Mouse (Mus musculus) heart, embryonic 11.5 days (tissue): ENCODE results near the gene Kdm5b. TPM values are rescaled to one million over a fixed set of nuclear protein-coding genes. Genes with fewer than 3 reads are reported as not detected.

Source experiments
- ATAC-seq: fragments of 200-750 bp; cut with Nextera tagmentation; replicated peaks from 2 replicates; pipeline ENCODE4 v1.8.0; 2017; ENCODE audit warnings: moderate library complexity; ENCODE audit not compliant: insufficient number of reproducible peaks, low FRiP score, low TSS enrichment
- H3K27ac ChIP-seq: fragments of 300-500 bp; sonication (generic); 2 replicates; pipeline ENCODE4 v1.5.1; 2014; ENCODE audit warnings: mild to moderate bottlenecking, low read depth, low read length
- H3K27me3 ChIP-seq: fragments of 300-500 bp; sonication (generic); 2 replicates; pipeline ENCODE4 v1.6.1; 2014; ENCODE audit warnings: mild to moderate bottlenecking, low read length, mixed read lengths; ENCODE audit not compliant: control insufficient read depth, insufficient read depth
- H3K36me3 ChIP-seq: fragments of 300-500 bp; sonication (generic); 2 replicates; pipeline ENCODE4 v1.6.1; 2014; ENCODE audit warnings: mild to moderate bottlenecking, low read length, moderate library complexity, mixed read lengths; ENCODE audit not compliant: control insufficient read depth, insufficient read depth
- H3K4me1 ChIP-seq: fragments of 300-500 bp; sonication (generic); 2 replicates; pipeline ENCODE4 v1.6.1; 2014; ENCODE audit warnings: low read length; ENCODE audit not compliant: control insufficient read depth, insufficient read depth
- H3K4me2 ChIP-seq: fragments of 300-500 bp; sonication (generic); 2 replicates; pipeline ENCODE4 v1.6.1; 2014; ENCODE audit warnings: mild to moderate bottlenecking, moderate library complexity
- H3K4me3 ChIP-seq: fragments of 300-500 bp; sonication (generic); 2 replicates; pipeline ENCODE4 v1.5.1; 2014; ENCODE audit warnings: low read depth, low read length
- H3K9ac ChIP-seq: fragments of 300-500 bp; sonication (generic); 2 replicates; pipeline ENCODE4 v1.6.1; 2014; ENCODE audit warnings: mild to moderate bottlenecking, low read depth, low read length, moderate library complexity
- H3K9me3 ChIP-seq: fragments of 300-500 bp; sonication (generic); replicated peaks from 2 replicates; pipeline ENCODE4 v1.6.1; 2016; ENCODE audit warnings: low read length; ENCODE audit not compliant: control insufficient read depth
- whole genome bisulfite sequencing: fragments of 180-500 bp; shearing (Covaris S2); extraction: QIAGEN DNeasy Blood & Tissue Kit; methylation state at CpG from one replicate; pipeline ENCODE4 v1.1.7; 2014; ENCODE audit not compliant: insufficient replicate concordance; 5-methylcytosine and 5-hydroxymethylcytosine counted together
- polyA plus RNA-seq: library from polyadenylated mRNA; unstranded; fragments of >200 nt; fragmentation: Nextera tagmentation; extraction: Ambion mirVana; gene quantifications from 2 replicates; pipeline ENCODE4 v1.2.1, GENCODE M21; 2014

Gene Kdm5b
- polyA plus RNA-seq, 1 experiment from 2014 or later, result 34.9 TPM

GRCm38 (mm10) chr1:134563726-134564125 is 3.8 kb downstream of the Kdm5b start:
- Histone ChIP-seq H3K27ac (no peak overlapping the region), H3K4me2 (no peak overlapping the region), H3K9me3 (no peaks in the 10 kb centered on the region), H3K9ac (no peak overlapping the region), H3K27me3 (no peaks in the 10 kb centered on the region), H3K36me3 (no peaks in the 10 kb centered on the region), H3K4me1 (0 out of 2 replicates have a peak, but pooled peaks cover 5% of the 10 kb centered on the region), H3K4me3 (no peak overlapping the region)
- ATAC-seq, result no peak
- WGBS, result 93% methylated on average over 3 of the region's 3 CpGs

GRCm38 (mm10) chr1:134567511-134567910 is 7.5 kb downstream of the Kdm5b start:
- no peak overlapping the region for H3K4me2 ChIP-seq
- no peak overlapping the region for H3K9ac ChIP-seq
- no peaks in the 10 kb centered on the region for H3K27me3 ChIP-seq
- 55% methylated on average over 1 of the region's 1 CpGs for WGBS
- ATAC-seq, result no peak
- H3K27ac ChIP-seq, result no peak overlapping the region
- 0 out of 2 replicates have a peak, but pooled peaks cover 1% of the 10 kb centered on the region for H3K4me1 ChIP-seq
- H3K9me3 ChIP-seq, result no peaks in the 10 kb centered on the region
- no peak overlapping the region for H3K4me3 ChIP-seq
- no peaks in the 10 kb centered on the region for H3K36me3 ChIP-seq

- H3K9ac ChIP-seq, result no peak overlapping the region
- H3K27ac ChIP-seq, result no peak overlapping the region
- H3K4me3 ChIP-seq, result no peak overlapping the region
- no peak for ATAC-seq
- 92% methylated on average over 9 of the region's 9 CpGs for WGBS
- no peak overlapping the region for H3K4me2 ChIP-seq
- H3K9me3 ChIP-seq, result no peaks in the 10 kb centered on the region
- no peaks in the 10 kb centered on the region for H3K36me3 ChIP-seq
- no peaks in the 10 kb centered on the region for H3K4me1 ChIP-seq
- no peaks in the 10 kb centered on the region for H3K27me3 ChIP-seq
Measured at GRCm38 (mm10) chr1:134570171-134570570, 10.2 kb downstream of the Kdm5b start.

GRCm38 (mm10) chr1:134570631-134571030 is 10.7 kb downstream of the Kdm5b start:
- Histone ChIP-seq H3K27me3 (no peaks in the 10 kb centered on the region), H3K27ac (no peak overlapping the region), H3K9me3 (no peaks in the 10 kb centered on the region), H3K36me3 (no peaks in the 10 kb centered on the region), H3K4me2 (no peak overlapping the region), H3K4me3 (no peak overlapping the region), H3K9ac (no peak overlapping the region), H3K4me1 (no peaks in the 10 kb centered on the region)
- no peak for ATAC-seq
- WGBS, result 63% methylated on average over 3 of the region's 3 CpGs

GRCm38 (mm10) chr1:134573300-134573931 is 13.4 kb downstream of the Kdm5b start:
- no peaks in the 10 kb centered on the region for H3K27me3 ChIP-seq
- WGBS, result 52% methylated on average over 1 of the region's 1 CpGs
- H3K27ac ChIP-seq, result no peak overlapping the region
- H3K4me2 ChIP-seq, result no peak overlapping the region
- H3K9ac ChIP-seq, result no peak overlapping the region
- no peaks in the 10 kb centered on the region for H3K9me3 ChIP-seq
- no peak overlapping the region for H3K4me3 ChIP-seq
- no peaks in the 10 kb centered on the region for H3K4me1 ChIP-seq
- no peak for ATAC-seq
- no peaks in the 10 kb centered on the region for H3K36me3 ChIP-seq

GRCm38 (mm10) chr1:134573932-134574315 is 14.0 kb downstream of the Kdm5b start:
- H3K9me3 ChIP-seq, result no peaks in the 10 kb centered on the region
- H3K4me3 ChIP-seq, result no peak overlapping the region
- no peaks in the 10 kb centered on the region for H3K36me3 ChIP-seq
- WGBS, result 74% methylated on average over 5 of the region's 5 CpGs
- H3K27me3 ChIP-seq, result no peaks in the 10 kb centered on the region
- H3K9ac ChIP-seq, result no peak overlapping the region
- no peaks in the 10 kb centered on the region for H3K4me1 ChIP-seq
- H3K4me2 ChIP-seq, result no peak overlapping the region
- H3K27ac ChIP-seq, result no peak overlapping the region
- no peak for ATAC-seq

- no peaks in the 10 kb centered on the region for H3K4me1 ChIP-seq
- no peak overlapping the region for H3K4me3 ChIP-seq
- H3K4me2 ChIP-seq, result no peak overlapping the region
- H3K27me3 ChIP-seq, result no peaks in the 10 kb centered on the region
- 79% methylated on average over 6 of the region's 6 CpGs for WGBS
- ATAC-seq, result no peak
- no peaks in the 10 kb centered on the region for H3K36me3 ChIP-seq
- H3K9ac ChIP-seq, result no peak overlapping the region
- H3K27ac ChIP-seq, result no peak overlapping the region
- no peaks in the 10 kb centered on the region for H3K9me3 ChIP-seq
Measured at GRCm38 (mm10) chr1:134577384-134578120, 17.6 kb downstream of the Kdm5b start.

GRCm38 (mm10) chr1:134580796-134581195 is 20.8 kb downstream of the Kdm5b start:
- Histone ChIP-seq H3K4me3 (no peak overlapping the region), H3K4me1 (no peaks in the 10 kb centered on the region), H3K27ac (no peak overlapping the region), H3K36me3 (no peaks in the 10 kb centered on the region), H3K27me3 (no peaks in the 10 kb centered on the region), H3K9me3 (no peaks in the 10 kb centered on the region), H3K4me2 (no peak overlapping the region), H3K9ac (no peak overlapping the region)
- 88% methylated on average over 2 of the region's 2 CpGs for WGBS
- ATAC-seq, result no peak

GRCm38 (mm10) chr1:134583560-134583959 is 23.6 kb downstream of the Kdm5b start:
- ATAC-seq, result no peak
- H3K9ac ChIP-seq, result no peak overlapping the region
- no peak overlapping the region for H3K27ac ChIP-seq
- no peaks in the 10 kb centered on the region for H3K27me3 ChIP-seq
- WGBS, result 71% methylated on average over 3 of the region's 3 CpGs
- H3K9me3 ChIP-seq, result no peaks in the 10 kb centered on the region
- H3K4me3 ChIP-seq, result no peak overlapping the region
- no peaks in the 10 kb centered on the region for H3K4me1 ChIP-seq
- peaks cover 4% of the 10 kb centered on the region; the same call in 1 of the 2 replicates for H3K36me3 ChIP-seq
- no peak overlapping the region for H3K4me2 ChIP-seq
